Comparison of ENCODE assay signal across 17 mouse cellular contexts in genomic region chr11:79143322-79143721, GRCm38 (mm10). TPM values are rescaled to one million over a fixed set of nuclear protein-coding genes. Genes with fewer than 3 reads are reported as not detected.
DNase-seq lines count a peak whose midpoint lies in the region; ATAC-seq and TF ChIP-seq lines count a peak whose summit lies in the region.
"Had no signal": no experiment of that assay in that cellular context is flagged by ENCODE, and none has a peak within 500 bp of the region (broad histone marks: within the 10 kb centered on the region; RNA-seq: fewer than 3 reads in every experiment).

No protein-coding gene starts in this region.

- no peaks in the 10 kb centered on the region for H3K27me3 ChIP-seq in heart, embryonic 12.5 days (replicated peaks)
- H3K27me3 ChIP-seq in limb, embryonic 14.5 days (ENCODE audit: control insufficient read depth, insufficient read depth, low read length), result no peaks in the 10 kb centered on the region
- H3K27me3 ChIP-seq: liver, embryonic 13.5 days had no signal

- no peak for TF ChIP-seq POLR2A in limb, embryonic 14.5 days (IDR thresholded peaks at IDR 0.05; ENCODE audit: borderline replicate concordance, extremely low read depth, insufficient read depth, insufficient read length)

- peaks cover 62% of the 10 kb centered on the region for H3K4me1 ChIP-seq in heart, embryonic 12.5 days (replicated peaks)
- peaks cover 25% of the 10 kb centered on the region for H3K4me1 ChIP-seq in limb, embryonic 14.5 days (ENCODE audit: control insufficient read depth, insufficient read depth, low read length)

- whole genome bisulfite sequencing in heart, embryonic 12.5 days, result 84% methylated on average over 3 of the region's 3 CpGs
- WGBS in limb, embryonic 14.5 days, result 83% methylated on average over 3 of the region's 3 CpGs

- ATAC-seq in heart, embryonic 12.5 days (ENCODE audit: insufficient number of reproducible peaks, low FRiP score), result no peak
- no peak for ATAC-seq in limb, embryonic 14.5 days (ENCODE audit: low FRiP score, low read depth)
- ATAC-seq: hindbrain, embryonic 16.5 days had no signal

- H3K9ac ChIP-seq in heart, embryonic 12.5 days, result no peak overlapping the region
- H3K9ac ChIP-seq in limb, embryonic 14.5 days (ENCODE audit: low read depth, low read length, severe bottlenecking), result no peak overlapping the region
- H3K9ac ChIP-seq: liver, embryonic 13.5 days had no signal

- no peak overlapping the region for H3K27ac ChIP-seq in heart, embryonic 12.5 days (ENCODE audit: poor library complexity, severe bottlenecking)
- H3K27ac ChIP-seq in layer of hippocampus, adult 2 months, result peak overlapping the region; percentile 99
- no peak overlapping the region for H3K27ac ChIP-seq in limb, embryonic 14.5 days (replicated peaks; ENCODE audit: low read depth, low read length)
- H3K27ac ChIP-seq: liver, embryonic 13.5 days had no signal

- H3K36me3 ChIP-seq in heart, embryonic 12.5 days, result no peaks in the 10 kb centered on the region
- no peaks in the 10 kb centered on the region for H3K36me3 ChIP-seq in limb, embryonic 14.5 days (ENCODE audit: control insufficient read depth, insufficient read depth, low read length)
- H3K36me3 ChIP-seq: liver, embryonic 13.5 days had no signal

- H3K4me3 ChIP-seq in heart, embryonic 12.5 days, result no peak overlapping the region
- H3K4me3 ChIP-seq in layer of hippocampus, adult 2 months, result peak overlapping the region; percentile 95
- no peak overlapping the region for H3K4me3 ChIP-seq in limb, embryonic 14.5 days (replicated peaks; ENCODE audit: low read length)
- H3K4me3 ChIP-seq: erythroblast, embryonic 14.5 days; liver, embryonic 13.5 days had no signal

- TF ChIP-seq CTCF in layer of hippocampus, adult 2 months (conservative IDR thresholded peaks at IDR 0.05), result no peak

- no peaks in the 10 kb centered on the region for H3K9me3 ChIP-seq in heart, embryonic 12.5 days (replicated peaks)
- H3K9me3 ChIP-seq in limb, embryonic 14.5 days (ENCODE audit: control insufficient read depth, low read length), result no peaks in the 10 kb centered on the region
- H3K9me3 ChIP-seq: liver, embryonic 13.5 days had no signal

- peak overlapping the region; percentile 77; the same call in 1 of the 2 replicates for H3K4me2 ChIP-seq in heart, embryonic 12.5 days
- H3K4me2 ChIP-seq in limb, embryonic 14.5 days (replicated peaks; ENCODE audit: low read depth, low read length, severe bottlenecking), result 0 out of 2 replicates have a peak overlapping the region, but pooled peaks have one; percentile 83
- H3K4me2 ChIP-seq: liver, embryonic 13.5 days had no signal

- intact Hi-C loops in heart, postnatal 10 days (cut with DNase I), result no loop called here

- DNase-seq in heart, postnatal 10 days, result no peak
- no peak for DNase-seq in layer of hippocampus, adult 2 months (ENCODE audit: low spot score in 2 of 2)
- no peak for DNase-seq in layer of hippocampus, adult 18-20 months (ENCODE audit: low spot score in 2 of 2)
- DNase-seq in CD4-positive helper T cell, adult 2 months (ENCODE audit: low read depth, low spot score), result peak; percentile 37
- no peak for DNase-seq in limb, embryonic 14.5 days (ENCODE audit: low spot score)
- DNase-seq in thymus, postnatal 14 days, result no peak
- DNase-seq in cerebellum, adult 18-20 months, result no peak
- DNase-seq: adrenal gland, postnatal 25 days; cerebellum, adult 8-10 months; kidney, adult 8-10 months; kidney, postnatal 4 days; layer of hippocampus, postnatal 36 days; liver, embryonic 13.5 days; thymus, postnatal 25 days had no signal

RNA-seq across cellular contexts. Expression of gene Ksr1, which starts 2.9 kb away (rescaled TPM):
- 3.3 and 3.5 TPM in 2 replicates for polyA plus RNA-seq in heart, embryonic 12.5 days (2016; fragmentation: Nextera tagmentation; extraction: Ambion mirVana)
- 10 to 100 TPM; 10.4 to 11.9 TPM for total RNA-seq in heart, postnatal 10 days (2021)
- 100 to 1,000 TPM; 230 to 231 TPM for total RNA-seq in layer of hippocampus, adult 2 months (2021)
- total RNA-seq in layer of hippocampus, adult 18-20 months (2021), result 100 to 1,000 TPM; 213 to 230 TPM
- polyA plus RNA-seq in limb, embryonic 14.5 days (2012; rRNA removed), result 24.1 and 29.3 TPM in 2 replicates
- 8.2 TPM in 2 replicates for polyA plus RNA-seq in limb, embryonic 14.5 days (2014; fragmentation: Nextera tagmentation; extraction: Ambion mirVana)

Comparison
In these comparisons a context has a peak if more than half of its experiments do, and no peak if none do; other contexts are left out.
1. RNA of gene Ksr1, which starts 2.9 kb away (total RNA-seq): 230 to 231 TPM in layer of hippocampus, adult 2 months and 213 to 230 TPM in layer of hippocampus, adult 18-20 months; 10.4 to 11.9 TPM in heart, postnatal 10 days; every median in the first group is over 10 times any median in the second.